Mouse (Mus musculus) hindlimb bud, embryonic 11.5 days (tissue): ENCODE results near the gene Fnbp1l.

ENCODE experiments used
- DNase-seq: peaks from one replicate; pipeline ENCODE4 v3.0.0-alpha.2; 2012; ENCODE audit warnings: low read depth, low spot score; ENCODE audit errors: extremely low spot score

Fnbp1l gene

DNA sequence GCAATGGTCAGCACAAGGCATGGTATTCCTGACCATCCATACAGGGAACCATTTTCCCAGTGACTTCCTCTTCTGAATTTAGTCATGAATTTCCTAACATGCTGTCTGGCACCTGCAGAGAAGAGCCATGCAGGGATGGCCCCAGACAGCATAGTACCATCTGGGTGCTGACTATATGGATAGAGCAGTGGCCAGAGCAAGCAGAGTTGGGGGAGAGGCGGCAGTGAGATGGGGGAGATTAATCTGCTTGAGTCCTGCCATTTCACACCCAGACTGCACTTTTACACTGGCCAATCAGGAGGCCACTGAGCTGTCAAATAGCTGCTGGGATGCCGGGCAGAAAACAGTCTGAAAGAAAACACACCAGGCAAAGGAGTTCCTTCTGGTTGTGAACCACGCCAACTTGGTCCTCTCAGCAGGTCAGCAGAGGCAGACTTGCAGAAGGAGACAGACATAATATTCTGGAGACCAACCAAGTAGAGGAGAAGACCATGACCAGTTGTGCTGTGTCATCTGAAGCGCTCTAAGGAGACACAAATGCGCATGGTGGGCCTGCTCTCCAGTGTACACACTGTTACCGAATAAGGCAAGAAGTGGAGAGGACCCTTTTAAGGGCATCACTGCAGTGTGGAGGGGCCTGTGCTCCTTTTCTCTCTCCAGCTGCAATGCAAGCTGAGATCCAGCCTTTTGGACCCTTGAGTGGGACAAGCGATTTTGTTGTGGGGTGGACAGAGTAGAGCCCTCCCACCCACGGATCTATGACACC is 83.4 kb downstream of the Fnbp1l start:
- DNase-seq, result no peak

DNA sequence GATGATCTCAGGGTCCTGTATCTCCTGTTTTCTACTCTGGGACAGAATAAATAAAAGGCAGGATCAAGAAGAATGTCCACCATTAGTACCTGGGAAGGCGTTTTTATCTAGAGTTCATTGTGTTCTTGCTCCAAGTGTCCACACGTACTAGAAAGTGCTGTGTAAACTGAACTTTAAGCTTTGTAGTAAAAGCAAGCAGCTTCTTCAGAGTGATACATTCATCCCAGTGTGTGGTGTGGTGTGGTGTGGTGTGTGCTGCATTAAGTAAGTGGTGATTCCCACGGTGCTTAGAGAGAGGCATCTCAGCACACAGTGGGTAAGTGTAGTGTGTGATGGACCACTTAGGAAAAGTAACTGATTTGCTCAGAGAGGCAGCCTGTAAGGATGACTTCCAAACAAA is 91.0 kb downstream of the Fnbp1l start:
- DNase-seq, result no peak

DNA sequence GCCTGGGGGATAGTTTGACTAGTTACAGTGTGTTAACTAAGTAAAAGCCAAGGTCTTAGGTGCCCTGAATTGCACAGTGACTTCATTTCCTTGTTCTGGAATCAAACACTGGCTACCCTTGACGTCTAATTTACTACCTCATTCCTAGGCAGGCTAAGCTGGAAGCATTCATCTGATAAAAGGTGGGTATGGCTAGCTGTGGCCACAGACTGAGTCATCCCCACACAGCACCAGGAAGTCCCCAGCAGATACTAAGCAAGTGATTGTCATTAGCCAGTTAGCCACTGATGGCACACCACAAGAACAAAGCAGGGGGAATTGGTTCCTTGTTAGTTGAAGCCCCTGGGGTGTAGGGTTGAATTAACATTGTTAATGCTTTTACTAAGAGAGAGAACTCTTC is 98.2 kb downstream of the Fnbp1l start:
- no peak for DNase-seq

DNA sequence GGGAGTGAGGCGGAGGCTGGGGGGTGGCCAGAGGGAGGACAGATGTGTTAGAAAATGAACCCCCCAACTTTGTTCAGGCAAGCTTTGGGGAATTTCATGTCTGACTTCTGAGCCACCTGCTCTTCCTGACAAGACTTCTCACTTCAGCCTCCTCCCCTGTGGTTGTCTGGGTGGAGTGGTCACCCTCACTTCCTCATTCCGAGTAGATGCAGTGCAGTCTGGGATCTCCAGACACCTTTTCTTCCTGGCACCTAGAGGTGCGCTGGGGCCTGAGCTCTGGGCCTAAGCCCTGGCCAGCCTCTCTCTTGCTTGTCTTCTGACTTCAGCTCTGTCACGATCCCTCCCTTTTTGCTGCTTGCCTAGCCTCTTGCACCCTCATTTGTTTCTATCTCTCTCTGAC is 98.6 kb downstream of the Fnbp1l start:
- DNase-seq, result no peak

DNA sequence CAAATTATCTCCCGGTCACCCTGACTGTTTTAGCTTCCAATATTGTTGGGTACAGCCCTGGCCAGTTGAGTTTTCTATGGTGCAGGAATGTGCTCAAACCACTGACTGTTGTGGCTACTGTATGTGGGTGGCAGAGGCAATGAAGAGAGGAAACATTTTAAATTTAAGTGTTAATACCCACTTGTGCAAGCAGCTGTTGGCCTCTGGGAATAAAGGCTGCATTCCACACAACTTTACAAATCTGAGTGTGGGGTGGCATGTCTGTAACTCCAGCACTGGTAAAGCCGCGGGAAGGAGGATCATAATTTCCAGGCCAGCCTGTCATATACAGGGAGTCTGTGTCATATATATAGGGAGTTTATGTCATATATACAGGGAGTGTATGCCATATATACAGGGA is 99.2 kb downstream of the Fnbp1l start:
- DNase-seq, result no peak

DNA sequence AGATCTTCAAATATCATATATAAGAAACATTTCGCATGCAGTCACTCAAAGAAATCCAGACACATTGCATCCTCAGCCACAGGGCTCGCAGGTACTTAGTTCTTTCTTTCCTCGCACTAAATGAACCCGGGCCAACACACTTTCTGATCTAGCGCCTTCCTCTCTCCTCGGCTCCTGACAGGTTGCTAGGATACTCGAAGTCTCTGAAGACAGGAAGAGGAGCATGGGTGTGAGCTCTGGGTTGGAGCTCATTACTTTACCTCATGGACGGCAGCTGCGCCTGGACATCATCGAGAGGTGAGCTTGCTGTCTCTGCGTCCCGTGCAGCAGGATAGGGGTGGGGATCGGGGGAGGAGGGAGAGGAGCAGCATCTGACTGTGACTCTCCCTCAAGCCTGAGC is 100.4 kb downstream of the Fnbp1l start:
- DNase-seq, result no peak

DNA sequence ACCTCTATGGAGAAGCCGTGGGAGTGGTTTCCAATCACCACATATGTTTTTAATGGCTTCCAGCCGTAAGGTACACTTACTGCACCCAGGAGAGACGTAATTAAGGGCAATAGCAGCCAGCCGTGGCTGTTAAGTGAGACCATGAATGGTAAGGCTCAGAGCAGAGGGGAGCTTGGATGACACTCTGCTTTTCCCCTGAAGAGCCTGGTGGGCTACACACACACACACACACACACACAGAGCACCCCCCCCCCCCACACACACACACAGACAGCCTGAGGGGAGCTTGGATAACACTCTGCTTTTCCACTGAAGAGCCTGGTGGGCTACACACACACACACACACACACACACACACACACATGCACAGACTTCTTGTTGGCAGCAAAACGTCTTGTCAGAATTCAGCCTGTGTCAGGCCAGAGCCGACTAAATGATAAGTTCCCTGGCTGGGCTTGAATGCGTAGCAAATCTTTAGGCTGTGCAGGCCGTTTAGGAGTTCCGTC is 101.2 kb downstream of the Fnbp1l start:
- DNase-seq, result no peak

DNA sequence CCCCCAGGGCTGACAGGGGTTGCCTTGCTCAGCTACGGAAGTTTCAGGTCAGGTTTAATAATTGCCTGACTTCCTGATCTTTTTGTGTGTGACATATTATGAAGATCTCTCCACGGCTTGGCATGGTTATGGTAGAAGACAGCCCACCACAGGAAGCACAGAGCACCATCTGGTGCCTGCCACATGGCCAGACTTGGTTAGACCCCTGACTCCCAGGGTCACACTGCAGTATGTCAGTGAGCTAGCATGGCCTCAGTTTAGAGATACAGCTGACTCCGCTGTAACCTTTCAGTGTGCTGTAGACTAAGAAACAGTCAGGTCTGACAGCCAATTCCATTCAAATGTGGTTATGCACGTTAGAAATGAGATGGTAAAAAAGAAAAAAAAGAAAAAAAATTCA is 101.8 kb downstream of the Fnbp1l start:
- no peak for DNase-seq

DNA sequence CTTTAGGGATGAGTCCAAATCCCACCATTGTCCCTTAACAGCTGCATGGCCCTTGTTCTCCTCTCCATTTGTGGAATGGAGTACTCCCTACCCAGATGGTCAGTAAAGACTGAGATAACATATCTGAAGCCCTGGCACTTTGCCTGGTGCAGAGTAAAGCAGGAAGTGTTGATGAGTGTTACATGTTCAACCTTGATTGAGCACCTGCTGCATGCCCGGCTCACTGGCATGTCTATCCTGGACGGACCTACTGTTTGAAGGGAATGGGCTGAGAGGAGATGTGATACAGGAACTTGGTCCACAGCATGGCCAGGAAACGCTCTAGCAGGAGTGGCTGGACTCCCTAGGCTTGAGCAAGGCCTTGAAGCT is 103.2 kb downstream of the Fnbp1l start:
- DNase-seq, result no peak

DNA sequence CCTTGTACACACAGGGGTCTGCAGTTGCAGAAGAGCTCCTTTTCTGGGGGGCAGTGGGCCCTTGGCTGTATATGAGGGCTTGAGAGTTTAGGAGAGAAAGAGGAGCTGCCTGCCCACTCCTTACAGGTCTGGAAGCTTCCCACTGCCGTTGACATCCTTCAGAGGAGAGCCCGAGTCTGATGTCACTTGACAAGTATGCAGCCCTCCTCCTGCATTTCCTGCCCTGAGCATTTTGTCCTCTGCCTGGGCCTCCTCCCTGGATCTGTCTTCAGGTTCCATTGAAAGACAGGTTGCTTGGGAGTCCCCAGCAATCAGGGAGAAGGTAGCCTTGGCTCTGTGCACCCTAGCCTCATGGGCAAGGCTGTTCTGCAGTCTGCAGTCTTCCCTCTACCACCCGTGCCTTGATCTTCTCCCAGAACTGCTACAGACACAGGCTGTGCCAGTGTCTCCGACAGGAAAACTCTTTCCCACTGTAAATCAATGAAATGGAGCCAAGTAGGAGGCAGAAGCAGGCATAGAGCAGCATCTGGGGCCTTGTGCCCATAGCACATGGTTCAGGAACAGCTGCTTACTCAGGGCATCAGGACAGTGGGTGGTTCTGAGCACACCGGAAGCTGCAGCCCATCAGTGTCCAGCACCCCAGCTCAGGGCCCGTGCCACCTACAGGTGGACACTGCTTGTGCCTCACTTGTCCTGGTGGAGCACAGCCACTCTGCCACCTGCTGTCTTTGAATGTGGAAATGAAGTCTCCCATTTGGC is 103.8 kb downstream of the Fnbp1l start:
- no peak for DNase-seq

DNA sequence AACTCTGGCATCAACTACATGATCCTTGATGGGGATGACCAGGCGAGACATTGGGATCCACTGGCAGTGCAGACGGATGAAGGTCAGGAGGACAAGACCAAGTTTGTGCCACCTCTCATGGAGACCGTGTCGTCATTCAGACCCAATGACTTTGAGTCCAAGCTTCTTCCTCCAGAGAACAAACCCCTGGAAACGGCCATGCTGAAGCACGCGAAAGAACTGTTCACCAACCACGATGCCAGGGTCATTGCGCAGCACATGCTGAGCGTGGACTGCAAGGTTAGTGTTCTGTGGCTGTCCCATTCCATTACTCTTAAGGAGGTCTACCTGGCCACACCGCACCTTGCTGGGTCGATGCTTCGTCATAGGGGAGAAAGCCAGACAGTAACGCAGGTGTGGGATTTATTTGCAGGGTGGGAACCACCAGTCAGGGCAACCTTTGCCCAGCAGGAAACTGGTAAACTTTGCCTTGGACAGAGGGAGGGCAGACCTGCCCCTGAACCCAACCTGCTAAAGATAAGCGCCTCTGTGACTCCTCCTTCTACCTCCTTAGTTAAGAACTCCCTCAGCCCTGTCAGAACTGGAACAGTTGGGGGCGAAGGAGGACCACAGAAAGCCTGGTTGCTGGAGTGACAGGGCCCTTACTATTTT is 106.7 kb downstream of the Fnbp1l start:
- DNase-seq, result no peak

DNA sequence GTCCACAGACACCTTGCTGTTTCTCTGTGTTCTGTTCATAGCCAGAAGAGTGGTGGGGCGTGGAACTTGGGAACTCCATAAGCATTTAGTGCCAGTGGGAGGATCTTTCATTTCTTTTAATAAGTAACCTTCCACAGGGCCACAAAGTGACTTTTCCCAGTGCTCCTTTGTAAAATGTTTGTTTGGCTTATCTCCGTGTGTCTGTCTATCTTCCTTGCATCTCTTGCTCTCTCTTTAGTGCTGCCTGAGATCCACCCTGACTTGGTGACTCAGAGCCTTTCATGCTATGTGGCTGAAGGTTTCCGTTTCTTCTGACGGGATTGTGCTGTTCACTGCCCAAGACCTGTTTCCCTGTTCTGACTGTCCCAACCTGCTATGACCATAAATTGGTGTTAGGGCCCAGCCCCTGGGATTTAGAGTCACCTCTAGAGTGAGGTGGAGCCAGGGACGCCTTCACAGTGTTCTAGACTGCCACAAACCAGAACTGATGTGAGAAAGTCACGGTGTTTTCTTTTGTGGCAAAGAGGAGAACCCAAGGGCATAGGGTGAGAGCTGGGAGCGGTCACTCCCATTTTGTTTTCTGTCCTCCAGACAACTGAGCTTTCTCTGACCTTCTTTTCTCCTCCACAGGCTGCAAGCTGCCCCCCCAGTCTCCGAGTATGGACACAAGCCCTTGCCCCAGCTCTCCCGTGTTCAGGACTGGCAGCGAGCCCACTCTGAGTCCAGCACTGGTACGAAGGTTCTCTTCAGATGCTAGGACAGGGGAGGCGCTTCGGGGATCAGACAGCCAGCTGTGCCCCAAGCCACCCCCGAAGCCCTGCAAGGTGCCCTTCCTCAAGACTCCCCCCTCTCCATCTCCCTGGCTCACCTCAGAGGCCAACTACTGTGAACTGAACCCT is 107.5 kb downstream of the Fnbp1l start:
- no peak for DNase-seq

DNA sequence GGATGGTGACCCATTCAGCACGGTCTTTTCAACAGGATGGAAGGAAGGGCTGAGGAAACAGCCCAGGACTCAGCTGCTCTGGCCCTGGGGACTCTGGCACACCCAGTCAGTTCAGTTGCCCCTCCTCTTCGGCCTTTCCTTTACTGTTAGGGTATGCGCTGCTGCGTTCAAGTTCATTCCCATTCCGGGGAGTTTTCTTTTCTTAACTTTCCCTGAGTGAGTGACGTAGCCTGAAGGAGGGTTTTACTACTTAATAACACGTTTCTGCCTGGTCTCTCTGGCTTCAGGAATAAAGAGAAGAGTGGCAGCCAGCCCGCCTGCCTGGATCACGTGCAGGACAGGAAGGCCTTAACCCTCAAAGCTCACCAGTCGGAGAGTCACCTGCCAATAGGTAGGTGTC is 108.6 kb downstream of the Fnbp1l start:
- DNase-seq, result no peak

DNA sequence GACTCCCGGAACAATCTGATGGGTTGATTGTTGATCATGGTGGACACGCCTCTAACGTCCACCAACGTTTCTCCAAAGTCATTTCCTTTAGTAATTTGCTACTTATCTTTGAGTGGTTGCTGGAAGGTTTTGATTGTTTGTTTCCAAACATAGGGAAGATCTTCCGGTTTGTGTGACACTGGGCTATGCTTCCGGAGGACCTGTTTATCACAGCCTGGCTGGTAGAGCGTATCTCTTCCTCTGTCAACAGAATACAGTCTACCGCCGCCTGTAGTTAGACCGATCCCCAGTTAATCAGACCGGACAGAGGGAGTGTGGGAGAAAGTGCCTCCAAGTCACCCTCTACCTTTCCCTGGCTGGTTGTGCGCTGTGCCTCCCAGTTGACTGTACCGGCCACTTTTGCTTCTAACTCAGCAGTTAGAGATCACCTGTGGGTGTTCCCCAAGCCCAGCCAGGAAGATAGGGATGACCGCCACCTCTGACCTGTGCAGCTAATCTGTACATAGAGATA is 109.2 kb downstream of the Fnbp1l start:
- DNase-seq, result no peak

DNA sequence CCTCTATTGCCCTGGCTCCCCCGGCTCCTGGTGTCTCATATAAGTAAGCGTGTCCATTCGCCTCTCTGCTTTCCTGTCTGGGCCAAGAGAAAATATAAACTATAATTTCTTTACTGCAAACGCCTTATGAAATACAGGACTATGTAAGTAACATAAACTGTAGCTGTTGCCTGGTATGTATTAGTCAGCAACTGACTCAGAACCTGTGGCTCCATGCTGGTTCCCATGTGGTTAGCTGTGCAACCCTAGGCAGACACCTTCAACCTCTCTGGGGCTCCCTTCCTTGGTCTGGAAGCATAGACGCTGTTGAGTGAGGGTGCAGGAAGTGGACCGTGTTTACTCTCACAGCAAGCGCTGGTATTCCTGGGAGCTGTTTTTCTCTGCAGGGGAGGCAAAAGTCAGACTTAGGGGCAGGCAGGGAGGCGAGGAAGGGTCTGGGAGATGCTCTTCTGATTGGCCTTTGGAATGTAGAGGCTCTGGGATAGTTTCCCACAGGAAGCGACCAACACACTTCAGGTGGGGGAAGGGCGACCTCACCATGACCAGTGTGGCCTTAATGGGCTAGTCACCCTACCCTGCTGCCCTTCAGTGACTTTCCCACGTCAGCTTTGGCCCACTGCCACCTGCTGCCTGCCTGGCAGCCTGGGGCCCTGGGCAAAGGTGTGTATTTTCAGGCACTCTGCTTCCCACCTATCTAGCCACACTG is 109.8 kb downstream of the Fnbp1l start:
- no peak for DNase-seq

DNA sequence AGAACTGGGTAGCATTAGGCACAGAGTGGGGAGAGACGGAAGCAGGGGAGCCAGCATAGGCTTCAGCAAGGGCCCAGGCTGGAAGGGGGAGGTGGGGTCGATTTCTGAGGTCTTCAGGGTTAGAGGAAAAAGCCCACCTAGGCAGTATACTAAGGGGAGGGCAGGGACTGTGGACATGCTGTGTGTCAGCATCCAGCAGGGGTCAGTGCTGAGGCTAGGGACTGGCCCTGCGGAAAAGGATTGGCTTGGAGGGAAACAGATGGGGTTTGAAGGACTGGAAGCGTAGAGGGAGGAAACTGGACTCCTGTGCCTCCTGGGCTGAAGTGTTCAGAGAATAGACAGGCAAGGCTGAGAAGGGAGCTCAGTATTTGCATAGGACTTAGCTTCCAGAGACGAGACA is 110.4 kb downstream of the Fnbp1l start:
- DNase-seq, result no peak

DNA sequence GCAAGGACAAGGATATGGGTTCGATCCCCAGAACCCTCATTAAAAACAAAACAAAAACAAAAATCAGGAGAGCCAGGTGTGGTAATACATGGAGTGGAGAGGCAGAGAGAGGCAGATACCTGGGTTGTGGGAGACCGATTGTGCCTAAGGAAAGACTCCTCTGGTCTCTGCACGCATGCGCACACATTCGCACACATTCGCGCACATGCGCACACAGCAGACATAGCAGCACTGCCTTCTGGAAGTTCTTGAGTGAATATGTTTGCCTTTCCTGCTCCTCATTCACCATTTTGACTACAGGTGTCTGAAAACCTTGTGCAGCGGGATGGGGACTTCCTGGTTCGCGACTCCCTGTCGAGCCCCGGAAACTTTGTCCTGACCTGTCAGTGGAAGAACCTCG is 111.7 kb downstream of the Fnbp1l start:
- DNase-seq, result no peak

DNA sequence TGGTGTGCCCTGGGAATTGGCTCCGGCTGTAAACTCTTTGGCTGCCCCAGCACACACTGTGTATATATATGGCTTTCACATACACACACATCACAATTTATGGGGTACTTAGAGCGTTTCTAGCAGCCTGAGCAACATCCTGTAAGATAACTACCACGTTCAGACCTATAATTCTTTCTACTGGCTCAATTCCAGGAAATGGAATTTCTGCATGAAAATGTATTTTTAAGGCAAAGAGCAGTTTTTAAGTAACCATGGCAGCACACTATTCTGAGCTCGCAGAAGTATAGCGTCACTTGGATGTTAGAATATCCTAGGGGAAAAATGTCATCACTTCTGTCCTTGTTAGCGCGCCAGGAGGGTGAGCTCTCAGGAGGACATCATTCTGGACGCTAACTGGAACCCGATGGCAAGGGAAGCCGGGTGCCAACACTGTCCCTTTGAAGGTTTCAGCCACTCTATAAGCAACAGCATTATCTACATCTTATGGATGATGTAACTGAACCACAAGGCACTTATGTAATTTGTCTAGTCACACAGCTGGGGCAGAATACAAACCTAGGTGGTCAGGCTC is 113.1 kb downstream of the Fnbp1l start:
- no peak for DNase-seq

DNA sequence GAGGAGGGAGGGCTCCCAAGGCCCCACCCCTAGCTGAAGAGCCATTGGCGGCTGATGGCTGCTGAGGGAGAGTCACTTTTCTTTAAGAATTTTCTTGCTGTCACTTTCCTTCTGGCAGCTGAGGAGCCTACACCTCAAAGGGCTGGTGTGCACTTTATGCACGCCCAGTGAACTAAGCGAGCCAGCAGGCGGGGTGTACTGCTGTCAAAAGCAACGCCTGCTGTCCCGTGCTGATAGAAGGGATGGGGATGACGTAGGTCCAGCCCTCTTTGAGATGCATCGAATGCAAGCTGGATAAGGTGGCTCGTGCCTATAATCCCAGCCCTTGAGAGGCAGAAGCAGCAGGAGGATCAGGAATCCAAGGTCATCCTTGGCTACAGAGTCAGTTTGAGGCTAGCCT is 118.6 kb downstream of the Fnbp1l start:
- DNase-seq, result no peak

DNA sequence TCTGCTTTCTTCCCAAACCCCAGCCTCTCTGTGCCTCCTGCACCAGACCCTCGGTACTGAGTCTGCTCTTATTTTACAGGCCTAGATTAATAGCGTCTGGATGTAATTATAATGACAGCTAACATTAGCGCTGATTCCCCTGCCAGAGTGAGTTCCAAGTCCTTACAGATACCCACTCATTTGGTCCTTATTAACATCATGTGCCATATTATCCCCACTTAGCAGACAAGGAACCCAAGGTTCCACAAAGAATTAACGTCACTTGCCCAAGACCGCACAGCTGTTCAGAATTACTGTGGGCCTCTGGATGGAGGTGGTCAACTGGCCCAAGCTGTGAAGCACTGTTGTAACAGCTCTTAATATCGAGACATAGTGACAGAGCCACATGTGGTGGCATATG is 119.9 kb downstream of the Fnbp1l start:
- no peak for DNase-seq
